Comparison of ENCODE assay signal across 8 mouse cellular contexts in the genomic region with DNA sequence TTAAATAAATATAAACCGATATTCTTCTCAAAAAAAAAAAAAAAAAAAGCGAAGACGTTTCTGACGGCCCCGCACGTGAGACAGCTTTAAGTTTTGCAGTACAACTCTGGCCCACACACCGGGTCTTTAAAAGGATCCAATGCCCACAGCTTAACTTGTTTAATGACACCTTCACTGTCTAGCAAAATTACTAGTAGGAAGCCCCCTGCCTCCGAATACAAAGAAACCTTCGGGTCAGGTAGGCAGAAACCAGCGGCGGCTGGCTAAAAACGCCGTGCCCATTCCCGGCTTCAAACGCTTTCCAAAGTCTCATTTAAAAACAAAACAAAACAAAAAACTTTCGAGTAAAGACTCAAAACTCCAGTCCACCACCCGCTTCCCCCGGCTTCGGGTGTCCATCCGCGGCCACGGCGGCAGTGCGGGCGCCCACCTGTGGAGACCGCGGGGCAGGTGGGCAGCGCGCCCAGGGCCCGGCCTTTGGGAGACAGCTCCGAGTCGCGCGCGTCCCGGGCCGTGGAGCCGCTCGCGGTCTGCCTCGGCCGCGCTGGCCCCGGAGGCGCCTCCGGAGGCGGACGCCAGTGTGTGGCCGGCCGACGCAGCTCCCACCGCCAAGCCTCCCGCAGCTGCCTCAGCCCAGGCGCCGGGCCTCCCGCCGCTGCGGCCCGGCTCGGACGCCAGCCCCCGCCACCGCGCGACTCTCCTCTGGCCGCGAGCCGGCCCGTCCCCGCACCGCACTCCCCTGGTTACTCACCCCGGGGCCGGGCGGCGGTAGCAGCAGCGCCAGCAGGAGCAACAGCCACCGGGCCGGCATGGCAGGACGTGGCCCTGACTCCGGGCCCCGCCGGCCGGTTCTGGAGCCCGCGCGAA. TPM values are rescaled to one million over a fixed set of nuclear protein-coding genes. Genes with fewer than 3 reads are reported as not detected.
DNase-seq lines count a peak whose midpoint lies in the region; ATAC-seq lines count a peak whose summit lies in the region.

No protein-coding gene starts in this region.

- under 1% methylated on average over 78 of the region's 86 CpGs for WGBS in forebrain, embryonic 16.5 days
- under 1% methylated on average over 86 of the region's 86 CpGs for WGBS in intestine, embryonic 16.5 days
- WGBS in lung, embryonic 16.5 days, result under 1% methylated on average over 41 of the region's 86 CpGs
- under 1% methylated on average over 82 of the region's 86 CpGs for WGBS in stomach, embryonic 16.5 days

- H3K36me3 ChIP-seq in forebrain, embryonic 16.5 days (ENCODE audit: control insufficient read depth, insufficient read depth), result no peaks in the 10 kb centered on the region
- H3K36me3 ChIP-seq in intestine, embryonic 16.5 days (ENCODE audit: control insufficient read depth, insufficient read depth, low read length), result no peaks in the 10 kb centered on the region
- H3K36me3 ChIP-seq in lung, embryonic 16.5 days (ENCODE audit: control insufficient read depth, insufficient read depth, low read length), result no peaks in the 10 kb centered on the region
- H3K36me3 ChIP-seq in stomach, embryonic 16.5 days (ENCODE audit: control insufficient read depth, insufficient read depth, low read length), result no peaks in the 10 kb centered on the region

- peak; percentile 44 for DNase-seq in ovary, postnatal 14 days (ENCODE audit: low spot score)
- no peak for DNase-seq in ovary, adult 18-20 months (ENCODE audit: low spot score)
- DNase-seq in adrenal gland, postnatal 36 days, result peak; percentile 68 to 83
- DNase-seq in layer of hippocampus, postnatal 10 days (ENCODE audit: low spot score in 2 of 2), result no peak

- peak overlapping the region; percentile 97 for H3K4me3 ChIP-seq in forebrain, embryonic 16.5 days (replicated peaks; ENCODE audit: low read length)
- peak overlapping the region; percentile 97 for H3K4me3 ChIP-seq in intestine, embryonic 16.5 days (ENCODE audit: low read length)
- peak overlapping the region; percentile 87 for H3K4me3 ChIP-seq in lung, embryonic 16.5 days (ENCODE audit: low read length)
- peak overlapping the region; percentile 94 for H3K4me3 ChIP-seq in stomach, embryonic 16.5 days (replicated peaks; ENCODE audit: low read length)

- H3K4me2 ChIP-seq in forebrain, embryonic 16.5 days (ENCODE audit: low read length), result peak overlapping the region; percentile 72
- peak overlapping the region; percentile 83 for H3K4me2 ChIP-seq in intestine, embryonic 16.5 days (ENCODE audit: low read depth, low read length)
- peak overlapping the region; percentile 89 for H3K4me2 ChIP-seq in lung, embryonic 16.5 days (ENCODE audit: low read depth, low read length)
- H3K4me2 ChIP-seq in stomach, embryonic 16.5 days (ENCODE audit: low read depth, low read length), result peak overlapping the region; percentile 60

- H3K9me3 ChIP-seq in forebrain, embryonic 16.5 days (ENCODE audit: control insufficient read depth, low read length), result no peaks in the 10 kb centered on the region
- no peaks in the 10 kb centered on the region for H3K9me3 ChIP-seq in intestine, embryonic 16.5 days (ENCODE audit: control insufficient read depth, low read length)
- no peaks in the 10 kb centered on the region for H3K9me3 ChIP-seq in lung, embryonic 16.5 days (ENCODE audit: control insufficient read depth, low read length)
- H3K9me3 ChIP-seq in stomach, embryonic 16.5 days (replicated peaks; ENCODE audit: control insufficient read depth, low read length), result no peaks in the 10 kb centered on the region

- ATAC-seq in forebrain, embryonic 16.5 days, result peak; percentile 83
- ATAC-seq in intestine, embryonic 16.5 days, result peak; percentile 85
- ATAC-seq in lung, embryonic 16.5 days (ENCODE audit: low read depth), result peak; percentile 79
- ATAC-seq in stomach, embryonic 16.5 days (ENCODE audit: insufficient read depth, low FRiP score), result peak; percentile 84

- peak overlapping the region; percentile 79 for H3K9ac ChIP-seq in forebrain, embryonic 16.5 days (replicated peaks; ENCODE audit: low read depth, low read length)
- H3K9ac ChIP-seq in intestine, embryonic 16.5 days (ENCODE audit: low read depth, low read length), result peak overlapping the region; percentile 93
- peak overlapping the region; percentile 87 for H3K9ac ChIP-seq in lung, embryonic 16.5 days (ENCODE audit: low read length)
- H3K9ac ChIP-seq in stomach, embryonic 16.5 days (ENCODE audit: low read length), result peak overlapping the region; percentile 93

- H3K27me3 ChIP-seq in forebrain, embryonic 16.5 days (replicated peaks; ENCODE audit: control insufficient read depth, insufficient read depth, low read length), result no peaks in the 10 kb centered on the region
- H3K27me3 ChIP-seq in intestine, embryonic 16.5 days (replicated peaks; ENCODE audit: control insufficient read depth, insufficient read depth, low read length), result no peaks in the 10 kb centered on the region
- no peaks in the 10 kb centered on the region for H3K27me3 ChIP-seq in lung, embryonic 16.5 days (ENCODE audit: control insufficient read depth, insufficient read depth, low read depth, low read length)
- no peaks in the 10 kb centered on the region for H3K27me3 ChIP-seq in stomach, embryonic 16.5 days (ENCODE audit: control insufficient read depth, insufficient read depth, low read length)

- H3K27ac ChIP-seq in forebrain, embryonic 16.5 days (ENCODE audit: low read length), result peak overlapping the region; percentile 69
- peak overlapping the region; percentile 92 for H3K27ac ChIP-seq in intestine, embryonic 16.5 days (ENCODE audit: low read length)
- peak overlapping the region; percentile 91 for H3K27ac ChIP-seq in lung, embryonic 16.5 days (ENCODE audit: low read length)
- peak overlapping the region; percentile 87 for H3K27ac ChIP-seq in stomach, embryonic 16.5 days (ENCODE audit: low read length)

- H3K4me1 ChIP-seq in forebrain, embryonic 16.5 days (replicated peaks; ENCODE audit: control insufficient read depth, insufficient read depth, low read length), result peaks cover 9% of the 10 kb centered on the region
- peaks cover 16% of the 10 kb centered on the region for H3K4me1 ChIP-seq in intestine, embryonic 16.5 days (ENCODE audit: control insufficient read depth, insufficient read depth, low read length)
- H3K4me1 ChIP-seq in lung, embryonic 16.5 days (replicated peaks; ENCODE audit: control insufficient read depth, insufficient read depth, low read length), result peaks cover 14% of the 10 kb centered on the region
- peaks cover 12% of the 10 kb centered on the region for H3K4me1 ChIP-seq in stomach, embryonic 16.5 days (ENCODE audit: control insufficient read depth, insufficient read depth, low read length)

RNA-seq across cellular contexts. Expression of gene Ern1, which starts 0.6 kb away (rescaled TPM):
- 100 to 1,000 TPM; 121 to 160 TPM for total RNA-seq in adrenal gland, postnatal 36 days (2021)
- polyA plus RNA-seq in forebrain, embryonic 16.5 days (2015; fragmentation: Nextera tagmentation; extraction: Ambion mirVana), result 4.9 and 6.0 TPM in 2 replicates
- polyA plus RNA-seq in intestine, embryonic 16.5 days (2015; fragmentation: Nextera tagmentation; extraction: Ambion mirVana), result 4.1 TPM in 2 replicates
- 5.5 and 5.8 TPM in 2 replicates for polyA plus RNA-seq in lung, embryonic 16.5 days (2015; fragmentation: Nextera tagmentation; extraction: Ambion mirVana)
- 6.3 and 9.4 TPM in 2 replicates for polyA plus RNA-seq in stomach, embryonic 16.5 days (2015; fragmentation: Nextera tagmentation; extraction: Ambion mirVana)
- 1 to 10 TPM; 8.5 to 8.7 TPM for total RNA-seq in layer of hippocampus, postnatal 10 days (2021)

Comparison
In these comparisons a context has a peak if more than half of its experiments do, and no peak if none do; other contexts are left out.
1. DNase-seq: peak in ovary, postnatal 14 days (single experiment) and adrenal gland, postnatal 36 days (2 of 2); none in ovary, adult 18-20 months (single experiment) and layer of hippocampus, postnatal 10 days (0 of 2).
2. Peak in every context shown above with its lines, with median percentiles within 50 percentile points of each other: ATAC-seq, H3K27ac ChIP-seq, H3K4me2 ChIP-seq, H3K4me3 ChIP-seq and H3K9ac ChIP-seq.